Mouse (Mus musculus): ENCODE data around the gene Pon1. TPM values are rescaled to one million over a fixed set of nuclear protein-coding genes. Genes with fewer than 3 reads are reported as not detected.
"Not testable (repeated sequence)": the region's sequence is repeated elsewhere in the genome, so short reads cannot be mapped to it uniquely, and the experiment has no call there.

Gene Pon1
- not detected in 2 replicates for polyA plus RNA-seq (2012; ENCODE audit: insufficient read depth, insufficient read length, missing spikeins)

DNA sequence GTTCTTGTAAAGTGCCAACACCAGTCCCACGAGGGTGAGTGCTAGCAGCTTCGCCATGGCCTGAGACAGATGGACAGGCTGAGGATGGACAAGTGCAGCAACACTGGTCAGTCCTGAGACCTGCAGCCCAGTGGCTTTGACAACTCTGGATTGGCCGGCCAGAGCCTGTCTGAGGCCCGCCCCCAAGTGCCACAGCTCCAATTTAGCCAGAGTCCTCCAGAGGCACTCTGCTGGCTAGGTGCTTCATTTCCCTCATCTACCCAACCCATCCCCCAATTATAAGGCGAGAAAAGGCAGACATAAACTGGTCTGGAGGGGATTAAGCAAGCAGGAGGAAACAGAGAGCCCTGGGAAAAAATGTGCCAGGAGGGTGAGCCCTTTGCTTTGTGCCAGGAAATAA is at the start of gene Pon1:
Pon1 (minus strand) TSS at position 254 of the 400 bp plus-strand sequence.
- H3K4me1 ChIP-seq (ENCODE audit: control insufficient read depth, insufficient read depth, low read length), result no peaks in the 10 kb centered on the region
- H3K4me3 ChIP-seq (ENCODE audit: insufficient read depth, low read length), result no peak within 1 kb of the TSS
- TF ChIP-seq POLR2A (IDR thresholded peaks at IDR 0.05; ENCODE audit: borderline replicate concordance, low read depth, low read length), result no peak
- no peak for TF ChIP-seq CTCF (IDR thresholded peaks at IDR 0.05; ENCODE audit: low read depth, low read length)
- no peak within 1 kb of the TSS for H3K27ac ChIP-seq (ENCODE audit: insufficient read depth, low read depth, low read length)

GRCm38 (mm10) chr6:5238799-5239198 is 45.1 kb upstream of the Pon1 start:
- Histone ChIP-seq H3K27ac (ENCODE audit: insufficient read depth, low read depth, low read length) (no peak overlapping the region), H3K4me3 (ENCODE audit: insufficient read depth, low read length) (no peak overlapping the region), H3K4me1 (ENCODE audit: control insufficient read depth, insufficient read depth, low read length) (peaks cover 9% of the 10 kb centered on the region)
- TF ChIP-seq POLR2A (IDR thresholded peaks at IDR 0.05; ENCODE audit: borderline replicate concordance, low read depth, low read length) (no peak), CTCF (IDR thresholded peaks at IDR 0.05; ENCODE audit: low read depth, low read length) (no peak)

GRCm38 (mm10) chr6:5237510-5237909 is 43.8 kb upstream of the Pon1 start:
- no peak for TF ChIP-seq CTCF (IDR thresholded peaks at IDR 0.05; ENCODE audit: low read depth, low read length)
- no peak for TF ChIP-seq POLR2A (IDR thresholded peaks at IDR 0.05; ENCODE audit: borderline replicate concordance, low read depth, low read length)
- peaks cover 11% of the 10 kb centered on the region for H3K4me1 ChIP-seq (ENCODE audit: control insufficient read depth, insufficient read depth, low read length)
- H3K4me3 ChIP-seq (ENCODE audit: insufficient read depth, low read length), result no peak overlapping the region
- H3K27ac ChIP-seq (ENCODE audit: insufficient read depth, low read depth, low read length), result no peak overlapping the region

DNA sequence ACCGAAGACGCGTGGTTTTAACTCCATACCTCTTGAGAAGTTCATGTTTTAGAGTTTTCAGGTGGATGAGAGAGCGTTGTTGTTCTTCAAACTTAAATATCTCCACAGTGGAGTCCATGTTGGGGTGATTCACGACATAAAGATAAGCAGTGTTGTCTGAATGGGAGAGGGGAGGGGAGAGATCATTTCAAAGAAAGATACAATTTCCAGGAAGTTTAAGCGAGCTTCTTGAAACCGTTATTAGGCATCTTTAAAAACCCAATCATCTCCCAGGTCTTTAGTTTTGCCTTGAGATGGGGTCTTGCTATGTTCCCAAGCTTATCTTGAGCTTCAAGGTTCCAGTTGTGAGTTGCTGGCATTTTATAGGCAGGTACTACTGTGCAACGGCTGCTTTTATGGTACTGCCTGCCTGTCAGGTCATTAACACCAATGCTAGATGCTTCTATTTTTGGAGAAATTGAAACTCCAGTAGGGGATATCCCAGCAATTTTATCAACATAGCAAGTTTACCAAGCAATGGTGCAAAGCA is 43.2 kb upstream of the Pon1 start:
- no peak overlapping the region for H3K4me3 ChIP-seq (ENCODE audit: insufficient read depth, low read length)
- peaks cover 11% of the 10 kb centered on the region for H3K4me1 ChIP-seq (ENCODE audit: control insufficient read depth, insufficient read depth, low read length)
- H3K27ac ChIP-seq (ENCODE audit: insufficient read depth, low read depth, low read length), result no peak overlapping the region
- TF ChIP-seq POLR2A (IDR thresholded peaks at IDR 0.05; ENCODE audit: borderline replicate concordance, low read depth, low read length) (no peak), CTCF (IDR thresholded peaks at IDR 0.05; ENCODE audit: low read depth, low read length) (no peak)

GRCm38 (mm10) chr6:5234563-5234962 is 40.8 kb upstream of the Pon1 start:
- no peak for TF ChIP-seq CTCF (IDR thresholded peaks at IDR 0.05; ENCODE audit: low read depth, low read length)
- TF ChIP-seq POLR2A (IDR thresholded peaks at IDR 0.05; ENCODE audit: borderline replicate concordance, low read depth, low read length), result no peak
- no peak overlapping the region for H3K4me3 ChIP-seq (ENCODE audit: insufficient read depth, low read length)
- no peak overlapping the region for H3K27ac ChIP-seq (ENCODE audit: insufficient read depth, low read depth, low read length)
- H3K4me1 ChIP-seq (ENCODE audit: control insufficient read depth, insufficient read depth, low read length), result peaks cover 11% of the 10 kb centered on the region

- H3K4me3 ChIP-seq (ENCODE audit: insufficient read depth, low read length), result no peak overlapping the region
- H3K4me1 ChIP-seq (ENCODE audit: control insufficient read depth, insufficient read depth, low read length), result peaks cover 11% of the 10 kb centered on the region
- H3K27ac ChIP-seq (ENCODE audit: insufficient read depth, low read depth, low read length), result no peak overlapping the region
- TF ChIP-seq POLR2A (IDR thresholded peaks at IDR 0.05; ENCODE audit: borderline replicate concordance, low read depth, low read length), result no peak
- TF ChIP-seq CTCF (IDR thresholded peaks at IDR 0.05; ENCODE audit: low read depth, low read length), result no peak
Observed at GRCm38 (mm10) chr6:5233812-5234211, 40.1 kb upstream of the Pon1 start.

DNA sequence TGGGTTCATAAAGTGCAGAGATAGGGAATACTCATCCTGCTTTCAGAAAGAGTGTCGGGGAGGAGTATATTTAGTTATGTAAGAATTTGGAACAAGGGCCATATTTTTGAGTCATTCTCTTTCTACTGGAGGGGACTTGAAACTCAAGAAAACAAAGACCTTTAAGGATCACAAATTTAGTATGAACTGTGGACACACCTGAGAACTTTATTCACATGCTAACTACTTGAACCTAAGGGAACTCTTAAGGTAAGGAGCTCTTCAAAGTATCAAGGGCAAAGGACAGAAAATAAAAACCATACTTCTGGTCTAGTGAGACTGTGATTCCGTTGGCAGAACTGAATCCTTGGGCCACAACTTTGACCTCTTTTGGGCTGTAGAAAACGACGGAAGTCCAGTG is 38.3 kb upstream of the Pon1 start:
- Histone ChIP-seq H3K27ac (ENCODE audit: insufficient read depth, low read depth, low read length) (no peak overlapping the region), H3K4me3 (ENCODE audit: insufficient read depth, low read length) (no peak overlapping the region), H3K4me1 (ENCODE audit: control insufficient read depth, insufficient read depth, low read length) (peaks cover 11% of the 10 kb centered on the region)
- no peak for TF ChIP-seq POLR2A (IDR thresholded peaks at IDR 0.05; ENCODE audit: borderline replicate concordance, low read depth, low read length)
- no peak for TF ChIP-seq CTCF (IDR thresholded peaks at IDR 0.05; ENCODE audit: low read depth, low read length)

DNA sequence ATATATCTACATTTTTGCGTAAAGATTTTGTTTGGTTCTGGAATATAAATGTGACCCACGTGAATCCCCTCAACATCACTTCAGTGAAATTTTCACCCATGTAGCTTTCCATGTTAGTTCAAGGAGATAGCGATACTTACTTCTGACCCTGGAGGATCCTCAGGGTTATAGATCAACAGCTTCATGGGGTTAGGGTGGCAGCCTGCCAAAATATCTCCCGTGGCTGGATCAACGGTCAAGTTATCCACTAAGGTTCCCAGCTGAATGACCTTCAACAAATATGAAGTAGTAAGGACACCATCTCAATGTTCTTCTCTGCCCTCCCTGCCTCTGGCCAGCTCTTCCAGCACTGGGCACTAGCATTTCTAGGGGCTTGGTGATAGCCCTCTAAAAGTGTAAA is 36.5 kb upstream of the Pon1 start:
- TF ChIP-seq POLR2A (IDR thresholded peaks at IDR 0.05; ENCODE audit: borderline replicate concordance, low read depth, low read length), result no peak
- no peak for TF ChIP-seq CTCF (IDR thresholded peaks at IDR 0.05; ENCODE audit: low read depth, low read length)
- Histone ChIP-seq H3K4me1 (ENCODE audit: control insufficient read depth, insufficient read depth, low read length) (peaks cover 11% of the 10 kb centered on the region), H3K4me3 (ENCODE audit: insufficient read depth, low read length) (no peak overlapping the region), H3K27ac (ENCODE audit: insufficient read depth, low read depth, low read length) (no peak overlapping the region)

DNA sequence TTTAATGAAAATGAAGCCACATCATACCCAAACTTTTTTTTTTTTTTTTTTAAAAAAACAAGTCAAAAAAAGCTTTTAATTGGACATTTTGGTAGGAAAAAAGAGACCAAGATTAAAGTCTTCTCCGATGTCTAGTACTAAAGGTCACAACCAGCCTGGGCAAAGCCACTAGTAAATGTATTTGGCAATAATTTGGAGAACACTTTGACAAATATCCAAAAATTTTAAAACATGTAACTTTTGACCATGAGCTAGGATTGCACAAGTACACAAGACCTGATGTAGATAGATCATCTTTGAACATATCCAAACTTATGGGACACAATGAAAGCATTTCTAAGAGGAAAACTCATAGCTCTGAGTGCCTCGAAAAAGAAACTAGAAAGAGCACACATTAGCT is 29.8 kb upstream of the Pon1 start:
- H3K4me1 ChIP-seq (ENCODE audit: control insufficient read depth, insufficient read depth, low read length); H3K27ac ChIP-seq (ENCODE audit: insufficient read depth, low read depth, low read length); H3K4me3 ChIP-seq (ENCODE audit: insufficient read depth, low read length): not testable (repeated sequence)

GRCm38 (mm10) chr6:5222080-5222479 is 28.3 kb upstream of the Pon1 start:
- Histone ChIP-seq H3K4me3 (ENCODE audit: insufficient read depth, low read length) (no peak overlapping the region), H3K27ac (ENCODE audit: insufficient read depth, low read depth, low read length) (no peak overlapping the region), H3K4me1 (ENCODE audit: control insufficient read depth, insufficient read depth, low read length) (no peaks in the 10 kb centered on the region)
- TF ChIP-seq CTCF (IDR thresholded peaks at IDR 0.05; ENCODE audit: low read depth, low read length), result no peak
- no peak for TF ChIP-seq POLR2A (IDR thresholded peaks at IDR 0.05; ENCODE audit: borderline replicate concordance, low read depth, low read length)

GRCm38 (mm10) chr6:5218190-5218589 is 24.4 kb upstream of the Pon1 start:
- H3K4me3 ChIP-seq (ENCODE audit: insufficient read depth, low read length), result no peak overlapping the region
- no peak overlapping the region for H3K27ac ChIP-seq (ENCODE audit: insufficient read depth, low read depth, low read length)
- H3K4me1 ChIP-seq (ENCODE audit: control insufficient read depth, insufficient read depth, low read length), result no peaks in the 10 kb centered on the region
- TF ChIP-seq CTCF (IDR thresholded peaks at IDR 0.05; ENCODE audit: low read depth, low read length), result no peak
- TF ChIP-seq POLR2A (IDR thresholded peaks at IDR 0.05; ENCODE audit: borderline replicate concordance, low read depth, low read length), result no peak

Data from bone marrow macrophage, adult 2 months (primary cell).